Mouse (Mus musculus): Measurements from ENCODE around the gene Sema3g. TPM values are rescaled to one million over a fixed set of nuclear protein-coding genes. Genes with fewer than 3 reads are reported as not detected.

Sema3g gene
- total and polyA plus RNA-seq, 2 experiments from 2014 or later: 0.33 to 4.9 TPM

- no peaks in the 10 kb centered on the region for H3K27me3 ChIP-seq (ENCODE audit: insufficient read depth, low read length)
- TF ChIP-seq CTCF (IDR thresholded peaks at IDR 0.05; ENCODE audit: low read depth): no peak
- H3K4me2 ChIP-seq (ENCODE audit: low read depth, low read length): no peak overlapping the region
- H3K9me3 ChIP-seq (ENCODE audit: low read length): no peaks in the 10 kb centered on the region
- H3K36me3 ChIP-seq (ENCODE audit: insufficient read depth, low read length): peaks cover 38% of the 10 kb centered on the region
- H3K27ac ChIP-seq: no peak overlapping the region
- 68% methylated on average over 14 of the region's 14 CpGs for WGBS
- no peak overlapping the region for H3K4me3 ChIP-seq (ENCODE audit: low read length)
- no peaks in the 10 kb centered on the region for H3K4me1 ChIP-seq (ENCODE audit: insufficient read depth, low read length)
- H3K9ac ChIP-seq (replicated peaks; ENCODE audit: low read length): no peak overlapping the region
- no peak for ATAC-seq
- no peak for DNase-seq (ENCODE audit: low spot score)
Observed at GRCm38 (mm10) chr14:31194891-31195513, 22.7 kb upstream of the Sema3g start.

- ATAC-seq (no peak), DNase-seq (ENCODE audit: low spot score) (no peak)
- H3K4me3 ChIP-seq (ENCODE audit: low read length): no peak overlapping the region
- no peaks in the 10 kb centered on the region for H3K9me3 ChIP-seq (ENCODE audit: low read length)
- H3K27me3 ChIP-seq (ENCODE audit: insufficient read depth, low read length): no peaks in the 10 kb centered on the region
- no peak overlapping the region for H3K9ac ChIP-seq (replicated peaks; ENCODE audit: low read length)
- TF ChIP-seq CTCF (IDR thresholded peaks at IDR 0.05; ENCODE audit: low read depth): no peak
- H3K36me3 ChIP-seq (ENCODE audit: insufficient read depth, low read length): peaks cover 36% of the 10 kb centered on the region
- H3K4me2 ChIP-seq (ENCODE audit: low read depth, low read length): no peak overlapping the region
- 96% methylated on average over 4 of the region's 4 CpGs for WGBS
- no peak overlapping the region for H3K27ac ChIP-seq
- H3K4me1 ChIP-seq (ENCODE audit: insufficient read depth, low read length): no peaks in the 10 kb centered on the region
Observed at GRCm38 (mm10) chr14:31195521-31195920, 22.1 kb upstream of the Sema3g start.

GRCm38 (mm10) chr14:31195968-31196367 is 21.7 kb upstream of the Sema3g start:
- DNase-seq (ENCODE audit: low spot score): peak; percentile 69
- ATAC-seq: peak; percentile 31; the same call in 1 of the 2 replicates
- Histone ChIP-seq H3K27me3 (ENCODE audit: insufficient read depth, low read length) (no peaks in the 10 kb centered on the region), H3K4me2 (ENCODE audit: low read depth, low read length) (no peak overlapping the region), H3K4me3 (ENCODE audit: low read length) (no peak overlapping the region), H3K9ac (replicated peaks; ENCODE audit: low read length) (no peak overlapping the region), H3K4me1 (ENCODE audit: insufficient read depth, low read length) (no peaks in the 10 kb centered on the region), H3K27ac (no peak overlapping the region), H3K9me3 (ENCODE audit: low read length) (no peaks in the 10 kb centered on the region), H3K36me3 (ENCODE audit: insufficient read depth, low read length) (peaks cover 34% of the 10 kb centered on the region)
- peak; percentile 73 for TF ChIP-seq CTCF (IDR thresholded peaks at IDR 0.05; ENCODE audit: low read depth)

GRCm38 (mm10) chr14:31197547-31198516 is 19.8 kb upstream of the Sema3g start:
- 47% methylated on average over 16 of the region's 16 CpGs for WGBS
- peaks cover 31% of the 10 kb centered on the region for H3K36me3 ChIP-seq (ENCODE audit: insufficient read depth, low read length)
- peak; percentile 39 for DNase-seq (ENCODE audit: low spot score)

DNA sequence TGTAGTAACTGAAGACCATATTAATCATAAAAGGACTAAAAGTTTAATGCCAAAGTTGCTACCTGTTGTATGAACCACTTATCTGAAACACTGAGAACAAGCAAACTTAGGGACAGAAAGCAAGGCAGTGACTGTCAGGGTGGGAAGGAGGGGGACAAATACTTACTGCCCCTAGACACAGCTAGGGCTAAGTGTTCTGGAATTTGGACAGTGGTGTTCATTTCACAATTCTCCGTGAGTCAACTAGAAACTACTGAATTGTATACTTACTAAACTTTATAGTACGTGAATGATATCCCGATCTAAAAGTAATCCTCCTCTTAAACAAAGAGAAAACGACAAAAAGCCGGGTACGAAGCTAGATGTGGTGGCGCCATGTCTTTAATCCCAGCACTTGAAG is 18.1 kb upstream of the Sema3g start:
- Histone ChIP-seq H3K4me3 (ENCODE audit: low read length) (no peak overlapping the region), H3K27me3 (ENCODE audit: insufficient read depth, low read length) (no peaks in the 10 kb centered on the region), H3K9me3 (ENCODE audit: low read length) (no peaks in the 10 kb centered on the region), H3K36me3 (ENCODE audit: insufficient read depth, low read length) (peaks cover 35% of the 10 kb centered on the region), H3K4me1 (ENCODE audit: insufficient read depth, low read length) (peaks cover 2% of the 10 kb centered on the region; the same call in 1 of the 2 replicates), H3K27ac (no peak overlapping the region), H3K4me2 (ENCODE audit: low read depth, low read length) (no peak overlapping the region), H3K9ac (replicated peaks; ENCODE audit: low read length) (no peak overlapping the region)
- no peak for DNase-seq (ENCODE audit: low spot score)
- 93% methylated on average over 7 of the region's 7 CpGs for WGBS
- no peak for ATAC-seq
- no peak for TF ChIP-seq CTCF (IDR thresholded peaks at IDR 0.05; ENCODE audit: low read depth)

More at GRCm38 (mm10) chr14:31197547-31198516, 19.8 kb upstream of the Sema3g start:
- H3K27me3 ChIP-seq (ENCODE audit: insufficient read depth, low read length): no peaks in the 10 kb centered on the region
- H3K4me1 ChIP-seq (ENCODE audit: insufficient read depth, low read length): no peaks in the 10 kb centered on the region
- ATAC-seq: peak; percentile 50
- H3K27ac ChIP-seq: no peak overlapping the region
- no peak overlapping the region for H3K4me3 ChIP-seq (ENCODE audit: low read length)
- no peak overlapping the region for H3K4me2 ChIP-seq (ENCODE audit: low read depth, low read length)
- no peaks in the 10 kb centered on the region for H3K9me3 ChIP-seq (ENCODE audit: low read length)
- H3K9ac ChIP-seq (replicated peaks; ENCODE audit: low read length): no peak overlapping the region
- TF ChIP-seq CTCF (IDR thresholded peaks at IDR 0.05; ENCODE audit: low read depth): no peak

DNA sequence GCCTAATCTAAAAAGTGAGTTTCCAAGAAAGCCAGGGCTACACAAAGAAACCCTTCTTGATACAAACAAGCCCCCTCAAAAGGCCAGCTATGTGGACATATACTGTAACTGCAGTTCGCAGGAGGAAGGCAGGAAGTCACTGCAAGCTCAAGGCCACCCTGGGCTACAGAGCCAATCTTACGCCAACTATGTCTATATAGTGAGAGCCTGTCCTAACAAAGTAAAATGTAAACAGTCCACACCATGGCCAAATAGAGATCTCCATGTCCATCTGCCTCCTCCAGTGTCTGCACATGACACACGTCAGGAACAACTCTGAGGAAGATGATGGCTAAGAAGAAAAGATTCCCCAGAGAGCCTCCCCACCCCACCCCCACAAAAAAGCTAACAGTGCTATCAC is 17.6 kb upstream of the Sema3g start:
- Histone ChIP-seq H3K9ac (replicated peaks; ENCODE audit: low read length) (no peak overlapping the region), H3K4me3 (ENCODE audit: low read length) (no peak overlapping the region), H3K36me3 (ENCODE audit: insufficient read depth, low read length) (peaks cover 35% of the 10 kb centered on the region), H3K4me2 (ENCODE audit: low read depth, low read length) (no peak overlapping the region), H3K27ac (no peak overlapping the region), H3K9me3 (ENCODE audit: low read length) (no peaks in the 10 kb centered on the region), H3K4me1 (ENCODE audit: insufficient read depth, low read length) (peaks cover 6% of the 10 kb centered on the region; the same call in 1 of the 2 replicates), H3K27me3 (ENCODE audit: insufficient read depth, low read length) (no peaks in the 10 kb centered on the region)
- no peak for TF ChIP-seq CTCF (IDR thresholded peaks at IDR 0.05; ENCODE audit: low read depth)
- DNase-seq (ENCODE audit: low spot score): no peak
- 80% methylated on average over 3 of the region's 3 CpGs for WGBS
- ATAC-seq: no peak

All from hindbrain, postnatal 0 days (tissue).